Mouse (Mus musculus) C2C12 (cell line): Measurements from ENCODE around the gene Akap5.
A peak's percentile ranks its signal among the peaks of the same experiment; 100 is the strongest.

ENCODE experiments used
- CEBPB ChIP-seq: IDR thresholded peaks from one replicate; pipeline ENCODE4 v1.6.1; 2011; ENCODE audit warnings: low read depth, mild to moderate bottlenecking, control low read depth, moderate library complexity
- CTCF ChIP-seq: IDR thresholded peaks from one replicate; pipeline ENCODE4 v1.5.1; 2011; ENCODE audit not compliant: control insufficient read depth, insufficient read depth, insufficient read length
- MAX ChIP-seq: IDR thresholded peaks from one replicate; pipeline ENCODE4 v1.6.1; 2011; ENCODE audit warnings: mild to moderate bottlenecking, control low read depth
- USF1 ChIP-seq: IDR thresholded peaks from one replicate; pipeline ENCODE4 v1.6.1; 2011; ENCODE audit warnings: low read depth, mild to moderate bottlenecking, control low read depth, moderate library complexity

DNA sequence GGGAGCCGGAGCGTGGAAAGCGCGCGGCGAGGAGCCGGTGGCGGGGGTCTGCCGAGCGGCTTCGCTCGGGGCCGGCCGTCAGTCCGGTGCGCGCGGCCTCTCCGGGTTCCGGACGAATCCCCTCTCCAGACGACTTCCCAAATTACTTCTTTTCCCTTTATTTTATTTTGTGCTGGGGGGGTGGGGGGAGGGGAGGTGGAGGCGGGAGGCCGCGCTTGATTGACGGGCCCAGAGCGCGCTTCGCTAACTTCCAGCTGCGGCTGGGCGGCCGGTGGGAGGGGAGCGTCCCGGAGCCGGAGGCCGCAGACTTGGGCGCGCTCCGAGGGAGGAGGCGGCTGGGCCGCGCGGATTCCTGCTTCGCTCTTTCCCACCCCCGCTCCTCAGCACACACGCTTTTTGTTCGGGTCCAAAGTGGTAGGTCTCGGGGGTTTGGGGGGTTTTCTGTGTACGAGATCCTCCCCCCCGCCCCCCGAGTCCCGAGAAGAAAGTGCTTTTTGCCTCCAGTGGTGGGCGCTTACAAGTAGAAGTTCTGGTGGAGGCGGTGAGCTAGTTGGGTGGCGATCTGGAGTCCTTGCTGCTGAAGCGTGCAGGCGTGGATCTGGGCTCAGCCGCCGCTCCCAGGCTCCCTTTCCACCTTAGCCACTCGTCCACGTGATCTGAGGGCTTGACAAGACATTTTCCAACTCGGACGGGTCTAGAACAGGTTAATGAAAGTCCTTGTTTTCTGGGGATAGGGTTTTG, 46.3 kb downstream of the Akap5 start:
- TF ChIP-seq CTCF (no peak), CEBPB (no peak), USF1 (peak; percentile 79), MAX (peak; percentile 33)
